Mouse (Mus musculus): ENCODE measurements at regions not wholly inside any gene's neighbourhood (a gene's known extent, or its start where the extent isn't known, plus 50 kb on each side); places are given as distances from the start of the nearest gene placed in this dataset.

DNA sequence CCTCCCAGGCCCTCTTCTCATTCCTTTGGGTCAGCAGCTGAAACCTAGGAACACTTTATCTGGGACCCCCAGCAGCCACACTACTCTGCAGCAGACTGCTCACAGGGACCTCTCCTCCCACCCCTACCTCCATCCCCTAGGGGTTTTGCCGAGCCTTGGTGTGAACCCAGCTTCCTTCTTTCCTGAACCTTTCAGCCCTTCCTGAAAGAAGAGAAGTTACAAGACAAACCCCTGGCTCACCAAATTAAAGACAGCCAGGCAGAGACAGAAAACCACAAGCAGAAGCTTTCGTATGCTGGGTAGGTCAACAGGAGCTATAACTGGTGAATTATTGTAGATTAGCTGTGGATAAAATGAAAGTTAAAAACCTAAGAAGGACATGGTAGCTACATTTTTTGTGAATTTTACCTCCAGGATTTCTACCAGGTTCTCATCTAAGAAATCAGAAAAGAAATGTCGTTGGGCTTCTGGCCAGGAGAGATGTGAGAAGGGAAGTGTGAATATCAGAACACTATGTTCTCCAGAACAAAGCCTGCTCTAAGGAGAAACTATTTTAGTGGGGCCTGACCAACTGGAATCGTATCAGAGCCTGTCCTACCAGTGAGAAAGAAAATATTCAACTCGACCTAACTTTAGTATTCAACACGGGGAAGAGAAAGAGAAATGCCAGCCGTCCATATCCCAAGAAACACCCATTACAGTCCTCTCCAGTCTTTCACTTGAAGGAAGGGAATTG is 147.4 kb downstream of the Snx18 start:
- TF ChIP-seq GATA1 (IDR thresholded peaks at IDR 0.05; ENCODE audit: borderline replicate concordance, low read length) (no peak), FLI1 (IDR thresholded peaks at IDR 0.05; ENCODE audit: low read length) (no peak)
